Mouse (Mus musculus): Measurements from ENCODE around the gene Gm21820.
"Not testable (repeated sequence)": the region's sequence is repeated elsewhere in the genome, so short reads cannot be mapped to it uniquely, and the experiment has no call there.

The Gm21820 gene

DNA sequence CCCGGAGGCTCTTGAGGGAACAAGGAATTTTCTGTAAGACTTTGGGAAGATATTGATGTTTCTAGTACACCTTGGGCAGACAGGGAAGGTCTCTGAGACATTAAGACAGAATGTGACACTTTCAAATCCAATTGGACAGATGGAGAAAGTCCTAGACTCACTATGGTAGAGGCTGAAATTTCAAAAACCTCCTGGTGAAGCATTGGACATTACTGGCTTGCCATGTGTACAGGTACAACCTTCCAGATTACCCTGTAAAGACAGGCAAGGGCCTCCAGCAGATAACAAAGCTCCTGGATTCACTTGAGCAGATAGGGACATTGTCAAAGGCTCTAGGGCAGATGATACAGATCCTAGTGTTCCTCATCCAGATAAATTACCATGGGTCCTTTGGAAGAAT lies at the start of gene Gm21820:
TSS of gene Gm21820 (minus strand) at position 101 of the 400 bp plus-strand sequence.
- DNase-seq = not testable (repeated sequence)
